Mouse (Mus musculus): ENCODE results near the gene Cnih3.

Gene Cnih3

DNA sequence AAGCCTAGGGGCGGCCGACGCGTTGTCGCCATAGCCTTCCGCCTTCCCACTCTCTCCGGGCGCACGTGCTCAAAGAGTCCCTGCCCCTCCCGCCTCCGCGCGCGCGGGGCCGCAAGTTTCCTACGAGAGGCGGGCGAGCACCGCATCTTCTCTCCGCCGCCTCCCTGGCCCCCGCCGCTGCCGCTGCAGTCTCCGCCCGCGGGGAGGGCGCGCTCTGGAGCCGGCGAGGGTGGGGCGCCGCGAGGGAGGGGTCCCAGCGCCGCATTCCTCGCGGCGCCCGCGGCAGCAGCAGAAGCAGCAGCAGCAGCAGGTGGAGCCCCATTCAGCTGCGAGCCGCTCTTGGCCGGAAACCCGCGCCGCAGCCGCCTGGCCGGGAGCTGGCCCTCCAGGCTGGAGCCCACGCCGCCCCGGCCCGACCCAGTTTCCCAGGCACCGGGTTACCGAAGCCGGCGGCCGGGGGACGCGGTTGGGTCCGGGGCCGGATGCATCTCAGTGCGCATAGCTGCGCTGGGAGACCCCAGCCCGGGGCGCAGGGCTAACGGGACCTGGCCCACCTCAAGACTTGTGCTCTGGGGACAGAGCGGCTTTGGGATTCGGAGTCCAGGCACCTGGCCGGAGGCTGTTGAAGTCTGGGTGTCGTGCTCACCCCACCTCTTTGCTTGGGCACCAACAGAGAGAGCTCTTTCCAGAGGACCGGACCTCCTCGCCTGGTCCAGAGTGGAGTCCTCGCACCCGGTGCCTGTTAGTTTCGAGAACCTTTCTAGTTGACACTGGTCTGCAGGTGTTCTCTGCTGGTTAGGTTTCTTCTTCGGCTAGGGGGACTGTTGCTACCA, at the start of gene Cnih3:
Gene Cnih3, plus strand, starts transcription at position 262 of the 833 bp plus-strand sequence.
- DNase-seq (ENCODE audit: low read depth in 2 of 2, low spot score in 2 of 2), result no peak

DNA sequence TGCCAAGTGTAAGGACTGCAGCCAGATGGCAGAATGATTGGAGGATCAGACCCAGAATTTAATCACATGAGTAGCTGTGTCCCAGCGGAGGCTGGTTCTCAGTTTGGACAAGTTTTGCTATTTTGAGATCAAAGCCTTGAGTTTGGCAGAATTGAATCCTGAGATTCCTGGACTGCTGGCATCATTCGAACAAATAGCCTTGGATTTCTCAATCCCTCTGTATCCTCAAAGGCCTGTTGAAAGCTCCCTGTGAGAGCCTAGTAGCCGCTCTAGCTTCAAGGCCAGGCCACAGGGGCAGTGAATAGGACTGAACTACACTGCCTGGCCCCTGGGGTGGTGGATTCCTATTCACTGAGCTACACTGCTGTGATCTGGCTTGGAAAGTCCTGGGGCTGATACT, 44.4 kb upstream of the Cnih3 start:
- no peak for DNase-seq (ENCODE audit: low read depth in 2 of 2, low spot score in 2 of 2)

- no peak for DNase-seq (ENCODE audit: low read depth in 2 of 2, low spot score in 2 of 2)
These were observed 41.7 kb upstream of the Cnih3 start for GRCm38 (mm10) chr1:181310712-181311111.

- no peak for DNase-seq (ENCODE audit: low read depth in 2 of 2, low spot score in 2 of 2)
These were observed 40.0 kb upstream of the Cnih3 start for GRCm38 (mm10) chr1:181312115-181313045.

DNA sequence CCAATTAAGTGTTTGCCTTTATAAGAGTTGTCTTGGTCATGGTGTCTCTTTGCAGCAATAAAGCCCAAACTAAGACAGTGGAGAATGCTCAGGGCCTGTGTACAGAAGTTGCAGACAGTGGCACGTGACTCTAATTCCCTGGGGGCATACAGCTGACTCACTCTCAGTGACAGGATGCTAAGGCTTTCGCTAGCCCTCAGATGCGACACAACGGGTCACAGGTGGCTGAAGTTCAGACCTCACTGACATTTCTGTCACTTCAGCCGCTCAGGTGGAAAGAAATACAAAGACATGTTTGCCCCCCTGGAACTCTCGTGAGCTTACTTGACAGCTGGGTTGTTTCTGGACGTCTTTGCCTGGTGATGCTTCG, 39.4 kb upstream of the Cnih3 start:
- DNase-seq (ENCODE audit: low read depth in 2 of 2, low spot score in 2 of 2), result no peak

DNA sequence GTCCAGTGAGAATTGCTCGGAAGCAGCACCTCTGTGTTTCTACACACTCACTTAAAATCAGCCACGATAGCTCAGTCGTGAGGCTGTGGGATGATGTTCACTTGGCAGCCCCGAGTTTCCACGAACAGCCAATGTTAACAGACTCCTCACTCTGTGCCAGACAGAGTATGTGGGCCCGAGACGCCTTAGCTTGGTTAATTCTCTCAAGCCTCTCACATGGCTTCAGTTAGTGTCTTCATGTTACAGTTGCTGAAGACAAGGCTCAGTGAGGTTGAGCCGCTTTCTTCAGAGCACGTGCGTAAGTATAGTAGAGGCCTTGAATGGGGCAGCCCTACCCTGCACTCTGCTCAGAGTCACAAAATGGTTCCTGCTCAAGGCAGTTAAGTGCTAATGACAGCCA, 38.1 kb upstream of the Cnih3 start:
- DNase-seq (ENCODE audit: low read depth in 2 of 2, low spot score in 2 of 2), result no peak

DNA sequence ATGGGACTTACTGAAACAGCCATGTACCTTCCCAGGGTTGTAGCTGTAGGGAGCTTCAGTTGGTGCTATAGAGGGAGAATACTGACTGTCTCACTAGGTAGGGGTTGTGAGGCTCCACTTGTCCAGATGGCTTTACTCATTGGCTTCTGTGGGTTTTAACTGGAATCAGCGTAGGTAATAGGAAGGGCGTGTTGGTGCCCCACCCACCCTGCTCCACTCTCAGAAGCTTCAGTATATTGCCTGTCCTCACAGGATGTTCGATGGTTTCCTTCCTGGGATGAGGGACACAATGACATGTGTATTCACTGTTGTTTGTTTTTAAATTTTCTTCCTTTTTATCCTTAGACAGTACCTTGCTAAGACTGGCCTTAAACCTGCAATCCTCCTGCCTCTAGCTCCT, 37.1 kb upstream of the Cnih3 start:
- no peak for DNase-seq (ENCODE audit: low read depth in 2 of 2, low spot score in 2 of 2)

DNA sequence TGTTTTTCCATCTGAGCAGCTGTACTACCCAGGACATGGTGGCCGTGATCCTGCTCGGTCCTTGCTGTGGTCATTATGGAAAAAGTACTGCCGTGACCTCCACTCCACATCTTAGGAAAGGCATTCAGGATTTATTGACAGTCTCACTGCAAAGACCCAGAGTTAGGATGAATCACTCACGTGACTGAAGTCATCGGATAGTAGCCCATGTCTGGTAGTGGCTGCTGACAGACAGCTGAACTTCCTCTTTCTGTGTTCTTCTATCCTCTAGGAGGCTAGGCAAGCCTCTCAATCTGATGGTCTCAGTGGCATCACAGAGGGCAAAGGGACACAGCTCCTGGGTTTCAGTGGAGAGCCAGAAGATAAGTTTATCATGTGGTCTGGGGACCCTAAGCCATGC, 35.9 kb upstream of the Cnih3 start:
- no peak for DNase-seq (ENCODE audit: low read depth in 2 of 2, low spot score in 2 of 2)

DNA sequence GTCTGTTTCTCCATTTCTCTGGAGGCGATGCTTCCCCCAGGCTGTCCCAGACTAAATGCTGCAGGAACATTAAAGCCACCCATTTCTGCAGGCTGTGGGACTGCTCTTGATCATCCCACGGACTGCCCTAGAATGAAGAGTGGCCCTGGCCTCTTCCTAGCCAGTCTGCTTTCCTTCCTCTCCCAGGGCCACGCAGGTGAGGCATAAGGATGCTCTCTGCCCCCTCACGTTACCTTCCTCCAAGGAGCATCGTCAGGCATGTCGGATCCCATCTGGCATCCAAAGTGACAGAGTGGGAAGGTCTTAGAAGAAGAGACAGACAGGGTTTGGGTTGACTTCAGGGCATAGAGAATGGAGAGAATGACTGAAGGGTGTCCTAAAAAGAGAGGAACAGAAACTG, 33.0 kb upstream of the Cnih3 start:
- DNase-seq (ENCODE audit: low read depth in 2 of 2, low spot score in 2 of 2), result no peak

- no peak for DNase-seq (ENCODE audit: low read depth in 2 of 2, low spot score in 2 of 2)
These were observed 31.3 kb upstream of the Cnih3 start for GRCm38 (mm10) chr1:181321149-181321548.

- no peak for DNase-seq (ENCODE audit: low read depth in 2 of 2, low spot score in 2 of 2)
These were observed 29.3 kb upstream of the Cnih3 start for GRCm38 (mm10) chr1:181323134-181323533.

GRCm38 (mm10) chr1:181327137-181327536, 25.3 kb upstream of the Cnih3 start:
- DNase-seq (ENCODE audit: low read depth in 2 of 2, low spot score in 2 of 2), result no peak

DNA sequence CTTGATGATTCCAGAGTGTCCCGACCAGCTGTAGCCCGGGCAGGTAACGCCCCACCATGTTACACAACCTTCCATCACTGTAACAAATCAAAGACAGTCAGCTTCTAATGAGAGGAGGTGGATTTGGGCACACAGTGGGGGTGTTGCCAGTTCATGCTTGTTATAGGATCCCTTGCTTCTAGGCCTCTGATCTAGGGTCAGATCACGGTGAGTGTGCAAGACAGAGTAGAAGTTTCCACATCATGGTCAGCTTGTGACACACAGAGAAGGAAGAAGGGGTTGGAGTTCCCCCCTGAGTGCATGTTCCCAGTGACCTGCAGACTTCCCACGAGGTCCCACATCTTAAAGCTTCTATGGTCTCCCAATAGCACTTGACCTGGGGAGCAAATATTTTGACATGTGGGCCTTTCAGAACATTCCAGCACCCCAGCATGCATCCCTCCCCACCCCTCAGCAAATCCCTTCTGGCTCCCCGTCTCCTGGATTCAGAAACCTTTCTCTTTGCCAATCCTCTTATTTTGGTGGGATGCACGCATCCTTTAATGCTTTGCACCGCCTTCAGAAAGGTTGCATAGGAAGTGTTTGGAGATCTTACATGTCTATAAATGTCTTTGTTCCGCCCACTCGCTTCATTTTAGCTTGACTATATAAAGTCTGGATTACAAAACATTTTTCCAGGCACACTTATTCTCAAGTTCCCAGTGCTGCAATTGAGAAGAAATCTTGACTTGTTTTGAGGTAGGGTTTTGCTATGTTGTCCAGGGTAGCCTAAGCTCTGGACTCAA, 24.6 kb upstream of the Cnih3 start:
- DNase-seq (ENCODE audit: low read depth in 2 of 2, low spot score in 2 of 2), result no peak

DNA sequence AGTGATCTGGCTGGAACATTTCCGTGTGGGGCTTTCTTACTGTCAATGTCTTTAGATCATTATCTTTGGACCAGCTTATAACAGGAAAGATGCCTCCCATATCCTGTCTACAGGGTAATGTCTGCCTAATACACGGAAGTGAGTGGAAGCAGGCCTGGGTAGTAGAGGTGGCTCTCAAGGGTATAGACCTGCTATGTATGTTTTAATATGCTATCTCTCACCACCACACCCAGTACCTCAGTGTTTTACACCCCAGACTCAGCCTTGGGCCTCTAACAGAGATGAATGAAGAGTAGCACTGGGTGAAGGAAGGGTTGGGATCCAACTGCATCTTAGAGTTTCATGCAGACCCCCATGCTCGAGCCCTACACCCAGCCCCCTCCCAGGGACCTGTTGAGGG, 23.3 kb upstream of the Cnih3 start:
- no peak for DNase-seq (ENCODE audit: low read depth in 2 of 2, low spot score in 2 of 2)

GRCm38 (mm10) chr1:181332597-181332996, 19.8 kb upstream of the Cnih3 start:
- no peak for DNase-seq (ENCODE audit: low read depth in 2 of 2, low spot score in 2 of 2)

GRCm38 (mm10) chr1:181334329-181335018, 18.0 kb upstream of the Cnih3 start:
- peak in 1 of 2 experiments; percentile 25 for DNase-seq (ENCODE audit: low read depth in 2 of 2, low spot score in 2 of 2)

GRCm38 (mm10) chr1:181335019-181335365, 17.4 kb upstream of the Cnih3 start:
- no peak for DNase-seq (ENCODE audit: low read depth in 2 of 2, low spot score in 2 of 2)

GRCm38 (mm10) chr1:181335388-181335787, 17.0 kb upstream of the Cnih3 start:
- DNase-seq (ENCODE audit: low read depth in 2 of 2, low spot score in 2 of 2), result peak; percentile 49 to 68

DNA sequence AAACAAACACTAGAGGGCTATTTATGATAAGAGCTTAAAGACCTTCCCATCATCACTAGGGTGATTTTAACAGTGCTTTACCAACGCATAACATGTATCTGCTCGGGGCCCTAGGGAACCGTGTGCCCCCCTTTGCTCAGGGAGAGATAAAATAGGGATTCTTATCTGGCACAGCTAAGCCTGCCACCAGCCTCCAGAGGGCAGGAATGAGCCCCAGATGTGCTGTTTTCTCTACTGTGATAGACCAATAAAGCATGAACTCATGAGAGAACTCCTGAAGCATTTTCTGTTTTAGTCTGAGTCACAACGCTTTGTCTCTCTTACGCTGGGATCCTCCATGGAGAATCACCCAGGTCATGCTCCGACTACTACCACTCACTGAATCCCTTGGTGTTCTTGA, 15.6 kb upstream of the Cnih3 start:
- no peak for DNase-seq (ENCODE audit: low read depth in 2 of 2, low spot score in 2 of 2)

GRCm38 (mm10) chr1:181339106-181339505, 13.3 kb upstream of the Cnih3 start:
- DNase-seq (ENCODE audit: low read depth in 2 of 2, low spot score in 2 of 2), result no peak

DNA sequence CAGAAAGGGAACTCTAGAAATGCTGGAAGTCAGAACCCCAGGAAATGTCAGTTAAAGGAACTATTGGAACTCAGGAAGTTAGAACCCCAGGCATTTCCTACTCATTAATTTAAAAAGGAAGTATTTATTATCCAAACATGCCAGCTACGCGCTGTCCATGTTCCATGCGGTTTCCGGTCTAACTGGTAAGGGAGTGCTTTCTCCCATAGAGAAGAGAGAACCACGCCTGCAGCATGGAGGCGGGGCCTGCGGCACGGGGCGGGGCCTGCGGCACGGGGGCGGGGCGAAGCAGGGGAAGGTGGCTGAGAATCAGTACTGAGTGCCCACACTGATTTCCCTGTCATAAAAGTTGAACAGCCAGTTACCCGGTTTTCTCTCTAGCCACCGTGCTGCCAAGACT, 6.9 kb upstream of the Cnih3 start:
- DNase-seq (ENCODE audit: low read depth in 2 of 2, low spot score in 2 of 2), result no peak
